Mouse (Mus musculus) gastrocnemius, adult 8-10 months (tissue): ENCODE measurements around the gene Ifitm3. TPM values are rescaled to one million over a fixed set of nuclear protein-coding genes. Genes with fewer than 3 reads are reported as not detected.

Experiments used
- DNase-seq, 2 experiments: peaks; one replicate each; pipeline ENCODE4 v3.0.0; 2022; ENCODE audit warnings: low spot score in 2 of 2
- total RNA-seq, 4 experiments: library from RNA; stranded (reverse); gene quantifications; 2 replicates each; pipeline ENCODE4 v1.2.4; 2022

Gene Ifitm3
- total RNA-seq, 4 experiments from 2014 or later = 20.8 to 38.8 (median 27.1) TPM

GRCm38 (mm10) chr7:140962733-140963132 lies 47.8 kb downstream of the Ifitm3 start:
- DNase-seq = no peak

GRCm38 (mm10) chr7:140961416-140961815 lies 49.2 kb downstream of the Ifitm3 start:
- no peak for DNase-seq

DNA sequence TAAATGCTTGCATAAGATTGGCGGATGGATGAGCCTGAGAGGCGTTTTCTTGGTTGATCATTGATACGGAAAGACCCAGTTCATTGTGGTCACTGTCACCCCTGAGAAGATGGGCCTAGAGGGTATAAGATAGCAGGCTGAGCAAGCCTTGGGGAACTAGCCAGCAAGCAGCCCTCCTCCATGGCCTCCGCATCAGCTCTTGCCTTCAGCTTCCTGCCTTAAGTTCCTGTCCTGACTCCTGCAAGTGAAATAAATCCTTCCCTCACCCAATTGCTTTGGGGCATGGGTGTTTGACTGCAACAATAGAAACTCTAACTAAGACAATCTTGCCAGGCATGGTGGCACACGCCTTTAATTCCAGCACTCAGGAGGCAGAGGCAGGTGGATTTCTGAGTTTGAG lies 50.5 kb downstream of the Ifitm3 start:
- no peak for DNase-seq

Other genes starting within 250 kb of the Ifitm3 start
- 10 to 100 TPM in 2 of 4 experiments, 1 to 10 TPM in 2; 1.8 to 29.0 (median 8.8) TPM for gene Cyp2e1, start 247.0 kb downstream of the Ifitm3 start, total RNA-seq
- gene Syce1, start 222.9 kb downstream of the Ifitm3 start, total RNA-seq = not detected
- under 1 TPM in 1 of 4 experiments, not detected in 3; 0.11 TPM for gene Zfp941, start 188.6 kb downstream of the Ifitm3 start, total RNA-seq
- not detected for gene Urah, start 175.8 kb downstream of the Ifitm3 start, total RNA-seq
- gene Scgb1c1, start 165.2 kb downstream of the Ifitm3 start, total RNA-seq = not detected
- not detected for gene Odf3, start 163.0 kb downstream of the Ifitm3 start, total RNA-seq
- gene Gm45785, start 154.4 kb downstream of the Ifitm3 start, total RNA-seq = not detected
- 10 to 100 TPM; 11.8 to 13.5 (median 13.1) TPM for gene Ric8a, start 153.8 kb downstream of the Ifitm3 start, total RNA-seq
- 1 to 10 TPM; 6.5 to 7.7 (median 6.8) TPM for gene Bet1l, start 153.2 kb downstream of the Ifitm3 start, total RNA-seq
- 10 to 100 TPM; 85.3 to 96.3 (median 89.9) TPM for gene Psmd13, start 128.8 kb downstream of the Ifitm3 start, total RNA-seq
- gene Sirt3, start 128.5 kb downstream of the Ifitm3 start, total RNA-seq = 10 to 100 TPM; 18.7 to 23.2 (median 22.2) TPM
- gene Cox8b, start 110.3 kb downstream of the Ifitm3 start, total RNA-seq = 1,000 to 10,000 TPM; 1,780 to 2,019 (median 1,893) TPM
- under 1 TPM in 1 of 4 experiments, not detected in 3; 0.08 TPM for gene Nlrp6, start 89.9 kb downstream of the Ifitm3 start, total RNA-seq
- 1 to 10 TPM; 1.4 to 2.8 (median 2.2) TPM for gene Pgghg, start 69.4 kb downstream of the Ifitm3 start, total RNA-seq
- gene Ifitm5, start 60.5 kb downstream of the Ifitm3 start, total RNA-seq = under 1 TPM in 2 of 4 experiments, not detected in 2; 0.34 to 0.53 TPM
- not detected for gene Gm45717, start 54.8 kb downstream of the Ifitm3 start, total RNA-seq
- 10 to 100 TPM; 25.1 to 51.9 (median 30.1) TPM for gene Ifitm2, start 54.8 kb downstream of the Ifitm3 start, total RNA-seq
- gene Ifitm1, start 43.5 kb downstream of the Ifitm3 start, total RNA-seq = under 1 TPM; 0.34 to 0.99 (median 0.77) TPM
- gene Ifitm6, start 7.2 kb upstream of the Ifitm3 start, total RNA-seq = not detected
- not detected for gene Gm17387, start 18.4 kb upstream of the Ifitm3 start, total RNA-seq
- under 1 TPM in 2 of 4 experiments, not detected in 2; 0.20 to 0.59 TPM for gene B4galnt4, start 50.3 kb upstream of the Ifitm3 start, total RNA-seq
- gene Pkp3, start 67.4 kb upstream of the Ifitm3 start, total RNA-seq = not detected
- 1 to 10 TPM; 1.4 to 1.6 (median 1.5) TPM for gene Sigirr, start 89.8 kb upstream of the Ifitm3 start, total RNA-seq
- not detected for gene Ano9, start 107.0 kb upstream of the Ifitm3 start, total RNA-seq
- 10 to 100 TPM; 18.6 to 26.4 (median 22.0) TPM for gene Ptdss2, start 111.6 kb upstream of the Ifitm3 start, total RNA-seq
- gene Rnh1, start 162.1 kb upstream of the Ifitm3 start, total RNA-seq = 10 to 100 TPM; 51.3 to 63.6 (median 53.6) TPM
- 100 to 1,000 TPM; 112 to 158 (median 132) TPM for gene Hras, start 183.2 kb upstream of the Ifitm3 start, total RNA-seq
- 1 to 10 TPM; 1.4 to 2.5 (median 2.0) TPM for gene Lrrc56, start 183.4 kb upstream of the Ifitm3 start, total RNA-seq
- gene Lmntd2, start 203.3 kb upstream of the Ifitm3 start, total RNA-seq = not detected
- under 1 TPM in 2 of 4 experiments, not detected in 2; 0.38 to 0.56 TPM for gene Rassf7, start 205.1 kb upstream of the Ifitm3 start, total RNA-seq
- gene Phrf1, start 218.0 kb upstream of the Ifitm3 start, total RNA-seq = 10 to 100 TPM; 16.8 to 25.3 (median 19.4) TPM